Mouse (Mus musculus) liver, adult 2 months (tissue): ENCODE measurements around the gene Rccd1.

ENCODE experiments used
- CTCF ChIP-seq: fragments of 200-500 bp; IDR thresholded peaks from 2 replicates; pipeline ENCODE4 v1.5.1; 2011; ENCODE audit warnings: low read depth, low read length, control low read depth
- POLR2A ChIP-seq: fragments of 200-500 bp; IDR thresholded peaks from 2 replicates; pipeline ENCODE4 v1.6.1; 2011; ENCODE audit warnings: low read length, control low read depth; ENCODE audit not compliant: insufficient read depth; ENCODE audit errors: extremely low read depth

DNA sequence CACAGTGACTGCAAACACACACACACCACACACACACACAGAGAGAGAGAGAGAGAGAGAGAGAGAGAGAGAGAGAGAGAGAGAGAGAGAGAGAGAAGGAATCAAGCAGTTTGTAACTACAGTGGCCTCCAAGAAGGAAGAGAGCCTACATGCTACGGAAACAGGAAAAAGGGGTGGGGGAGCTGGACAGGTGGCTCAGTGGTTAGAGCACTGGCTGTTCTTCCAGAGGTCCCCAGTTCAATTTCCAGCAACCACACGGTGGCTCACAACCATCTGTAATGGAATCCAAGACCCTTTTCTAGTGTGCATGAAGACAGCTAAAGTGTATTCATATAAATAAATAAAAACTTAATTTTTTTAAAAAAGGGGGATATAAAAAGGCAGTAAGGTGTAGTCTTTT lies 48.4 kb upstream of the Rccd1 start:
- TF ChIP-seq CTCF (no peak), POLR2A (no peak)
